Mouse (Mus musculus) heart, postnatal 0 days (tissue): ENCODE results near the gene Ppp1r16b.

Source experiments
- CTCF ChIP-seq: IDR thresholded peaks from 2 replicates; pipeline ENCODE4 v1.5.1; 2016; ENCODE audit warnings: antibody characterized with exemption, control low read depth, low read depth
- EP300 ChIP-seq: IDR thresholded peaks from 2 replicates; pipeline ENCODE4 v1.6.1; 2016; ENCODE audit warnings: antibody characterized with exemption, low read depth

- TF ChIP-seq CTCF (no peak), EP300 (no peak)
Observed at GRCm38 (mm10) chr2:158795875-158796274, 130.7 kb downstream of the Ppp1r16b start.
